Mouse (Mus musculus) retina, postnatal 1 day (tissue): ENCODE results near the gene Bend5.

Source experiments
- DNase-seq: peaks from one replicate; pipeline ENCODE4 v3.0.0-alpha.2; 2012

Gene Bend5

DNA sequence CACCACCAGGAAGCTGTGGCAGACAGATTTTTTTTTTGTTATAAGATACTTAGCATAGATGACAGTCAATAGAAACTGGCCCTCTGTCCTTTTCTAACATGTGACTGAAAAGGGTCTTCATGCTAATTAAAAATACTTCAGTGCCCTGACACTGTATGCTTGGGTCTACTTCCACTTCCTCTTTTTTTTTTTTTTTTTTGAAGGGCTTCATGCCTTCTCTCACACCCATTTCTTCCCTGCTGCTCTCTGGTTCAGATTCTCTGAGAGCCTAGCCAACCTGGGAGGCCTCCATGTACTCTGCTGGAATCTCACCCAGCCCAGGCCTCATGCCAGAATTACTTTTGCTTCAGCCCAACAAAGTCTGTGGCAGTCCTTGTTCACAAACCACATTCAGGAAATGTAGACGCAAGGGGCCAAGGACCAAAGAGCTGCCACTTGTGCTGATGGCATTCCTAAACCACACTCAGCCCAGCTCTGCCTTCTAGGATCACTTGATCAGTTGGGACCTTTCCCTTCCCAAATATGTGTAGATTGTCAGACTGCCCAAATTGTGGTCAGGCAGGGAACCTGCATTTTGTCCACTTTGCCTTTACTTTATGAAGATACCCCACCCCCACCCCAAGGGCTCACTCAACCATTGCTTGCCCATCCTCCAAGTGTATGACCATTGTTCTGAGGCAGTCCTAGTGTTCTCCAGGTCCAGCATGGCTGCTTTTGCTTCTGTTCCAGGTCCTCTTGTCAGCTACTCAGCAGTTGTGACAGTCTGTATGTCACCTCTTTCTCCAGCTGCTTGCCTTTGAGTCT is 27.8 kb downstream of the Bend5 start:
- no peak for DNase-seq

DNA sequence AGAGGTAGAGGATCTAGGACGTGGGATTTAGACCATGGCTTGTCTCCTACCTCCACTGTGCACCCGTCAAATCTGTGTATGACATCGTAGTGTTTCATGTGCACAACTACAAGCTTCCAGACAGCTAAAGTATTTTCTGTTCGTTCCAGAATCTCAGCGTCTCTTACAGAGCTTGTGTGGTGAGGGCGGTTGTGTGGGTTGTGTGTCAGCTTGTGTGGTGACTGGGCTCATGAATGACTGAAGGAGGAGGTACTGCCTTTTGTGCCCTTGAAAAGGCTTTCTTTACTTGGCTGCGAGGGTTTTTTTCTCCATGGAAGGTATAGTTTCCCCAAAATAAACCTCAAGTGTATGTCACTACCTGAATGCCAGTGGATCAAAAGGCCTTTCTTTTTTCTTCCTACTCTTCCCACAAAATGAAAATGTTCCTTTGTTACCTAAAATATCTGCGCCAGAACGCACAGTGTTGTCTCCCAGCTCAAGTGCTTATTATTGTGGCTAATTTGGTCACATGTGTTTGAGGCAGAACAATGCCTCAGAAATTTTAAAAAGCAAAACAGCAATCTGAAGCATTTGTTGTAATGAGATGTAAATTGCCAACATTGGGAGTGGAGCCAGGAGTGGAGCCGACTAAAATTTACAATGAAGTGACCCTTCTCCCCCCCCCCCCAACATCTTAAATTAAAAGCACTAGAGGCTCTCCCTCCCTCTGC is 29.3 kb downstream of the Bend5 start:
- peak; percentile 27 for DNase-seq

DNA sequence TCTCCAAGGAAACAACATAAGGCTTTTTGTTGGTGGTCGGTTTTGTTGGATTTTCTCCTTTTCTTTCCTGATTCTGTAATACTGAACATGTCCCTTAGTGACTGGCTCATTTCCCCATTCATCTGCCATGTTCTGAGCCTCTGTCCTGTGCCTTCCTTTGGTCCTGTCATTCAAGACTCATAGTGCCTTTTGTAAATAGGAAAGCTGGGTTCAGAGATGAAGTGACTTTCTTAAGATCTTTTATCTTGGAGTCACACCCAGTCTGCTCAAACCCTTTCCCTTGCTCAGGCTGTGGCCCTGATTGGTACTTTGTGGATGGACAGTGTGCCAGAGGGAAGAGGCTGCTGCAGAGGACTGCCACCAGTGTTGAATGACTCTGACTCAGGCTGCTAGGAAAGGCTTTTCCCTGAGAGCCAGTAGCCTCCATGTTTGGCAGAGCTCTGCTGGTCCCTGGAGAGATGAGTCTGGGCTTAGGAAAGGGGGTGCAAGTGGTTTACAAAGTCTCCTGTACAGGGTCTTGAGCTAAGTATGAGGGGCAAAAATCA is 29.9 kb downstream of the Bend5 start:
- no peak for DNase-seq

DNA sequence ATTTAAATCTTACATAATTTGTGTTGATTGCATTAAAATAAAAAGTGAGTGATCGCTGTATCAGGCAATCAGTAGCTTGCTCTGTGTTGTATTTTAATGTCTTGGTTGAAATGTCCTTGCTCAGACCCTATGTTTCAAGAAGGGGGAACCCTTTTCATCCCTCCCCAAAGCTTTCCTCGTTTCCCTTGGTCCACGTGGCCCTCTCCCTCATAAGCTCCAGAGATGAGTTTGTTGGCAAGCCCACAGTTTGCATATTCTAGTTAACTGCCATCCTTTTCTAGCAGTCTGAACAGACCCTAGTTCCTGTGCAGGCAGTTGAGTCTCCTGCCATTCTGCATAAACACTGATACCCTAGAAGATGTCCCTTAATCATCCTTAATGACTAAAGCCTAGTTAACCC is 33.1 kb downstream of the Bend5 start:
- no peak for DNase-seq

DNA sequence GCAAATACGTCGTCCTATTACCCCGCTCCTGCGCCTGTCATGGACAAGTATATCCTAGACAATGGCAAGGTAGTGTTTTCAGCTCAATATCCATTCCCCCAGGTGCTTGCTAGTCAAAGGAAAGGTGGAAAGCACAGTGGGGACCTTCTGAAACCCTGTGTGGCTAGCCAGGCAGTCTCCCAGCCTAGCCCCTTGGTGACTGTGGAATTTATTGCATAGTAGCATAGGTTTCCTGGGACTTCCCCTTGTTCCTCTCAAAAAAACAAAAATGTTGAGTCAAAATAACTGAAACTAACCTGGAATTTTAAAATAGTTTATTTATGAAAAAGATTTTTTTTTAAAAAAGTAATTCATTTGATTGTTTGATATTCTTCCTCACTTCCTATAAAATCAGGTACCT is 33.8 kb downstream of the Bend5 start:
- DNase-seq: no peak

DNA sequence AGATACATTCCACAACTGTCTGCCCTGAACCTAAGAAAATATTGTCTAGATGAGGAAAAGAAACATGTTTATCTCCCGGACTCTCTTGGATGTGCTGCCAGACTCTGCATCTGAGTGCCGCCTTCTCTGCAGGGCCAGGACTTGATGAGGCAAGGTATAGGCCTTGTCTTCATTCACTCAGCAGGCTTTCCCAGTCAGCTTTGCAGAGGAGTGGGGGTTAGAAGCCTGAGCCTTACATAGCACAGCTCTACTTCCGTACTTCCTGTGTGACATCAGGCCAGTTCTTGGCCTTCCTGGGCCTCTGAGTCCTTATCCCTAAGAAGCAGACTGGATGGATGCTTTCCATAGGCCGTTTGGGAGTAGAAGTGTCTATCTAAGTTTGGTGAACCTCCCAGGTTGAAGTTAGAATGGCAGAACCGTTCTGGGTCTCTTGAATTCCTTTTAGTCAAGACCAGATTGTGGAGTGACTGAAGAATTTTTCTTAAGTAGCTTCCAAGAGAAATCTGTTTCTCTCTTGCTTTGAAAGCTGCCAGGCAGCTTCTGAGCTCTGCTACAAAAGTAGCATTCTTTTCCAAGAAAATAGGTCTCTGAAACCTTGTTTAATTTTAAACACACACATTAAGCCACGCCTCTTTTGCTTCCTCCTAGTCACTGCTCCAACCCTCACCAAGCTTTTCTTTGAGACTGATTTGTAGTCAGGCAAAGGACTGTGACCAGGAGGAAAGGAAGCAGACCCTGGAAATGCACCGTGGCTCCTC is 34.8 kb downstream of the Bend5 start:
- no peak for DNase-seq

DNA sequence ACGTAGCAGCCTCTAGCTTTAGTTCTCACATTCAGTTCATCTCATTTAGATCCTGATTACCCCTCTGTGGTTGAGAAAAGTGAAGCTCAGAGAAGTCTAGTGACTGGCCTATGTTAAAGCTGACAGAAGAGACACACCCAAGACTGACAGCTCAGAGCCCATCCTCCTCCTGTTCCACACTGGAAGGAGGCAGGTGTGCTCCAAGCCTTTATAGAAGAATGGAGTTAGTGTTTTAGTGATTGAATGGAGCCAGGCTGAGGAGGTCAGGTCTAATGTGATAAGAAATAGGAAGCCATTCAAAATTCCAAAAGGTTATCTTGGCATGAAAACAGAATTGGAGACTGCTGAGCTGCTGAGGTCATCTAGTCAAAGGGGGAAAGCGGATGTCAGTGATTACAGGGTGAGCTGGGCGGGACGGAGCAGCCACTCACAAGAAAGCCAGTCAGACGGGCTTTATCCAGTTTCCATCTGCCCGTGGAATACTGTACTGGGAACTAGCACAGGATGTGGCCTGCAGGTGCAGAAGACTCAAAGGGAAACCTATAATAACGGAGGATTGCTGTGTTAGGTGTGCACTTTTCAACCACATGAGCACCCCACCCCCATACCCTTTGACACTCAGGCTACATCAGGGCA is 36.6 kb downstream of the Bend5 start:
- no peak for DNase-seq

DNA sequence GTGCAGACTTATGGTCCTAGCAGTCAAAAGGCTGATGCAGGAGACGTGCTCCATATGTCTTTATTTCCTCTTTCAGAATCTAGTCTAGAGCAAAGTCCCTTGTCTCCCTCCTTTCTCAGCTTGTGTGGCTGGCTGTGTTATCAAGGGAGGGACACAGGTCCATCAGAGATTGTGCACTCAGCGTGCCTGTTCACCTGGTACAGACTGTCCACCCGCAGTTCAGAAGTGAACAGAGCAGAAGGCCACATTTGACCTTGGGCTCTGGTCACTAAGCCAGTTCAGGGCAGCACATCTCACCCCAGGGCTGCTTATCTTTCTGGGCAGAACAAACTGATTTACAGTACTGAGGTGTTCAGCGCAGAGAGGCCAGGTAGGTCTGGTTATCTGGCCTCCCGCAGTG is 37.4 kb downstream of the Bend5 start:
- DNase-seq: no peak

DNA sequence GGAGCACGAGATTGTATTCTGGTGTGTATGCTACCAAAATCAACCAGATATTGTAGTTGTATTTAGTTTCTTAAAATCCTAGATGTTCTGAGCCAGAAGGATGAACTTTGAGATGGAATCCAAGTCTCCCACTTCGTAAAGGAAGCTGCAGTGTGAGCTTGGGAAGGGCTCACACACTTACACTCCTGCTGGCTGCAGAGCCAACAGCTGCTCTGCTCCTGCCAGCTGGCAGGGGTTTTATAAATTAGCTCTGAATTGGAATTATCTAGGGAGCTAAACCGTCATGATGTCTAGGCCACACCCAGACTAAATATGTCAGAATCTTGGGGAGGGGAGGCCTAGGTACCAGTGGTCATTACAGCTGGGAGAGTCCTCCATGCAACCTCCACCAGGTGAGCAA is 38.5 kb downstream of the Bend5 start:
- no peak for DNase-seq

DNA sequence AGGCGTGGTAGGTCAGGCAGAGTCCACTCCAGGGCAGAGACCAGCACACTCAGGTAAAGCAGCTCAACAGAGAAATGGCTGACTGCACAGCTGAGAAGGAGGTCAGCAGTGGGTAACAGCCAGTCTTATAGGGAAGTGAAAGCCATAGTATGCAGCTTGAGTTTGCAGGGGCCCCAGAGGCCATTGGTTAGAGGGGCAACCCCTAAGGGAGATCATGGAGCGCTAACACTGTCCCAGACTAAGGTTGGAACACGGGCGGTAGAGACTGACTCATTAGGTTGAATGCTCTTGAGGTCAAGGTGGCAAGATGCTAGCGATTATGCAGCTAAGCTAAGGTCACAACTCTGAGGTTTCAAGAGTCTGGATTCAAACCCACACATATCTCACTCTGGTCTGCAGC is 40.8 kb downstream of the Bend5 start:
- no peak for DNase-seq

DNA sequence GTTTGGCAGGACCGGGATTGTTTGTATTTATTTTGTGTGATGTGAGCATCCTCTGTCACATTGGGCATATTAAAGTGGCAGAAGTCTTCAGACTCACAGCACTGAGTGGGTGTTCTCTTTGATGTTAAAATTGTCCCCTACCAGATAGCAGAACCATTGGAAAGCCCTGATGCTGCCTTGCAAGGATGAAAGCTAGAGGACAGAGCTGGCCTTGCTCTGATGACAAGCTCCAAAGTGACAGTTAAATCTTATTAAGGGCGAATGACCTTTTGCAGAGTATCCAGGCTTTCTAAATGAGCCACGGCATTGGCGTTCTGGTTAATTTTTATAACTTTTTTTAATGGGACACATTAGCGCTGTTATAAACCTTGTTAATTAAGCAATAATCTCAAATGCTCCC is 42.8 kb downstream of the Bend5 start:
- DNase-seq: no peak

DNA sequence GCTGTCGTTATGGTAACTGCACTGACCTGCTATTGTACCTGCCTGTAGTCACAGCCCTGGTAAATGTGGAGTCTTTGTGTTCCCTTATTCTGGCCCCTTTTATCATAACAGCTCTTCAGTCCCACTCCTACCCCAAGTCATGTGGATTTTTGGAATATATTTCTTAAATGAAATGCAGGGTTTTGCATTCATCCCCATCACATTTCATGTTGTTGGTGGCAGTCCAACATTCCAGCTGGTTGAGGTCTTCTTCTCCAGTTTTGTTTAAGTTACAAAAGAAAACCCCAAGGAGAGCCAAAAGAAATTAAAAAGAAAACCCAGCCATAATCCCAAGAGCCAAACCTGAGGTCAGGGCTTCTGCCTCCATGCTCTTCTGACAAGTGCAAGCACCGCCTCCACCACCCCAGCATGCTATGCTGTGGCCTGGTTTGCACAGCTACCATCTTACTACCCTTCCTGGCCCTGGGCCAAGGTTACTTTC is 52.5 kb downstream of the Bend5 start:
- DNase-seq: no peak

DNA sequence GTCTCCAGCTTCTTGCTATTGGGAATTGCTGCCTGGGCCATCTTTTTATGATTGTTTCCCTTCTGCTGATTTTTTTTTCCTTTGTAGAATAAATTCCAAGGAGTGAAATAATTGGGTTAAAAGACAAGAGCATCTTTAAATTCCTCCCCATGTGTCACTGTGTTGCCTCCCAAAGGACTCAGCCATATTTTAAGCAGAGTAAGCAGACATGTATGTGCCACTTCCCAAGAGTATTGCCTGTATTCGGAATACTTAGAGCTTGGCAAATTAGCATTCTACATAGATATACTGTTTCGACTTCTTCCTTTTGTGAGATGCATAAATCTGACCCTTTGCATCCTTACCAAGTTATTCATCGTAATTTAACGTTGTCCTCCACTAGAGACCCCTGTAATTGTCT is 53.0 kb downstream of the Bend5 start:
- DNase-seq: no peak

DNA sequence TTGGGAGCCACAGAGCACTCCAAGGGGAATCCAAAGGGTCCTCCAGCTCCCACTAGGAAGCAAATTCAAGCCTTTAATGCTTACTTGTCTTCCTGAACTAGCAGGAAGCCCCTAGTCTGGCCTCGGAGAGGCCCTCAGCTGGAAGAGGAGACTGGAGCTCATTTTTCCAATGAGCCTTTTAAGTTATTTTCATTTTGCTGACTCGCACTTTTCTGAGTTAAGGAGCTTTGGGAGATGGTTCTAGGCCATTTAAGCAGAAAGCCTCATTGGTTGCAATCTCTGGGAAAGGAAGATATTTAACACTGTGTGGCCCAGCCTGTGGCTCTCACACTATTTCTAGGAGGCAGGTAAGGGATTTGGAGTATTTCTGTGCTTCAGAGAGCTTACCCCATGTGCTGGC is 55.0 kb downstream of the Bend5 start:
- no peak for DNase-seq

DNA sequence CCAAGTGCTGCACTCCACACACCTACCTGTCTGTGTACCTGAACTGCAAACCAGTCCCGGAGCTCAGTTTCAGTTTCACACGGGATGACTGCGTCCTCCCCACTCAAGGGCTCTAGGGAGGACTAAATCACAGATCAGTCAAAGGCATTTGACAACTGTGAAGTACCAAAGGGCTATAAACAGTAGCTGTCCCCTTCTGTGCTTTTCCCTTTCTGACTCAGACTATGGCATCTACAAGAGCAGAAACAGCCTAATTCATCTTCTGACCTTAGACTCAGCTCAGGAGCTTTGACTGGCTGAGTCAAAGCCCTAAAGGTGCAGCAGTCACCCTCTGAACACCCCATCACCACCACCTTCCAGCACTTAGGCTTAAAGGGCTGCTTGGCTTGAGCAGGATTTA is 56.9 kb downstream of the Bend5 start:
- no peak for DNase-seq

DNA sequence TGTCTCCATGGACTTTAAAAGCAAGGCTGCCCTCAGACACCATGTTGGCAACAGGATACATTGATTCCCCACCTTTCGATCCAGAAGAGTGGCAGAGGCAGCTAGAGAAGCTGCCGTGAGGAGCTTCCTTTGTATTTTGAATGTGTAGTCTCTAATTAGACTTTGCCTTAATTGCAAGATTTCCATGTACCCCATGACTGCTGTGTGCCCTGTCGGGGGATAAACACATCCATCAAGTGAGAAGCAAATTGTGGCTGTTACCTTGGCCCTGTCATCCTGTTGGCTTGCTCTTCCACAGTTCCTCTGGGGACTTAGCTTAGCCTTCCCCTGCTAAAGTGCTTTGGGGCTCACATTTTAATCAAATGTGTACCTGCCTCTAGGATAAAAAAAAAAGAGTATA is 57.7 kb downstream of the Bend5 start:
- no peak for DNase-seq

DNA sequence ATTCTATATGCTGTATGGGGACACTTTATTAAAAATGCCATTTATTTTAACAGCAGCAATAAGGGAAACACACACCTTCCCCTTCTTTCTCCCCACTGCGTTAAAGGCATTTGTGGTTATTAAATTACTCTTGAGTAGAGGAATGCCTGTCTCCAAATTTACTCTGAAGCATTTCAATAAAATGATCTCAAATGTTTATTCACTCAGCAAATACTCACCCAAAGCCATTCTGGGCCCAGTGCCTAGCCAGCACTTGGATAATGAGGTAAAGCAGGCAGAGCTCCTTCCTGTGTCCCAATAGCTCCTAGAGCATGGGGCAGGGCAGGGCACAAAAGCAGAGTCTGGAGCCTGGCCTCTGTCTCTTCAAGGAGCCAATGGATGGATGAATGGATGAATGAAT is 58.2 kb downstream of the Bend5 start:
- DNase-seq: no peak

DNA sequence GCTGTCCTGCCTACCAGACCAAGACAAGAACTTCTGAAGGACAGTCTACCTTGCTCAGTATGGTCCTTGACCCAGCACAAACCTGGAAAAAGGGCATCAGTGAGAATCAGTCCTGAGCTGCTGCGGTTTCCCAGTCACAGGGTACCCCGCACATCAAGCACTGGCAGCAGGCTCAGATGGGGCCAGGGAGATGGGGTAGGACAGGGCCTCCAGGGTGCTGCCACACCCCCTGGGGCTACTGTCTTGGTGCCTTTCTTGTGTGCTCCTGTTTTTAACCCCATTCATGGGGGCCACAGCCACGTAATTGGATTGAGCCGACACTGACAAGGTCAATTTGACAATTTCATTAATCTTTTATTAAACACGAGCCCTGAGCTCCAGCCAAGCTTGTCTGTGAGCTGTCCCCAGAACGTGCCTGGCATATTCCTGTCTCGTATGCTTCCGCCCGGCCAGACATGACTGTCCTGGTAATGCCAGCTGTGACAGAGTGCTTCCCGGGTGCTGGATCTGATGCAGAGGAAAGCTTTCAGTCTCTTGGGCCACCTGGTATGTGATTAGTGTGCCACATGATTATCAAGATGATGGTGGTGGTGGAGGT is 60.7 kb downstream of the Bend5 start:
- peak; percentile 53 for DNase-seq

DNA sequence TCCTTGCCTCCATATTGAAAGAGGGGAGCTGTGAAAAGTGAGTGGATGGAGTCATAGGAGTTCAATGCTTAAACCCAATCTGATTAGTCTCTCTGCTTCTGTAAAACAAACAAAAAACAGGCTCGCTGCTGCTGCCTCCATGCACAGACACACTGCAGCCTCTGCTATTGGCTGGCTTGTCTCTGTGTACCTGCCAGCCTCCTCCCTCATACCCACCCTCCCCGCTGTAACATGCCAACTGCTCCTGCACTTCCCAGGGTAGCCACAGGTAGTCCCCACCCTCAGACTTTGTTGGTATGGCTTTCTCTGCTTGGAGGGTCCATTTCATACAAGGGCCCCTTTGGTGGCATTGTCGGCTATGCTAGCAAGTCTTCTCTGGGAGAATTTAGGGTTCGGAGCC is 62.7 kb downstream of the Bend5 start:
- no peak for DNase-seq

DNA sequence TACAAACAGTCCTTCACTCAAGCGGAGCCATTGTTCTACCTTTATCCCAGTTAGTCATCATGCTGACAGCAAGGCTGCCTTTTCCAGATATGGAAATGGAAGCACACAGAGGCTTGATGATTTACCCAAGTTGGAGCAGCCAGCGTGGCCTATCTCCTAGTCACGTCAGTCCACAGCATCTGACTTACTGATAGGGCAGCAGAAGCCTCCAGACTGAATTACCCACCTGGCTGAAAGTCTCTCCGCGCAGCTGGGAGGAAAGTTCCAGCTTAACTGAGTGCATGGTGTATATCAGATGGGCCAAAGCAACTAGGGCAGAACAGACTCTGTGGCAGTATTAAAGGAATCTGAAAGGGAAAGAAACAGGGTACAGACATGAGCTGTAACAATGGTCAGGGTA is 68.7 kb downstream of the Bend5 start:
- DNase-seq: no peak

DNA sequence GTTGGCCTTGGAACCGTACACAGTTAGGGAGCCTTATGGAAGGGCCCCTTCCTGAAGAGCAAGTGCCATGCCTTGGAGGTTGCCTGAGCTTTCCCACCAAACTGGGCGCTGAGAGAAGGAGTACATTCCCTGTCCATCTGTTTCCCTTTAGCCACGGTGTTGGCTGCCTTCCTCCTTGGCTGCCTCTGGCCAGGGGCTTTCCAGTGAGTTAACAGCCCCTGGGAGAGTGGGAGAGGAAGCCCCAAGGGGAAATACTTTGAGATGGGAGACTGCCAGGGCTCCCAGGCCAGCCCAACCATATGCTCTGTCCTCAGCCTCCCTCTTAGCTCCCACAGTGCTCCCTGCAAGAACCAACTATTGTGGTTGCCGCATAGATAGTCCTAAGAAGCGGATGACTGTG is 70.4 kb downstream of the Bend5 start:
- no peak for DNase-seq

DNA sequence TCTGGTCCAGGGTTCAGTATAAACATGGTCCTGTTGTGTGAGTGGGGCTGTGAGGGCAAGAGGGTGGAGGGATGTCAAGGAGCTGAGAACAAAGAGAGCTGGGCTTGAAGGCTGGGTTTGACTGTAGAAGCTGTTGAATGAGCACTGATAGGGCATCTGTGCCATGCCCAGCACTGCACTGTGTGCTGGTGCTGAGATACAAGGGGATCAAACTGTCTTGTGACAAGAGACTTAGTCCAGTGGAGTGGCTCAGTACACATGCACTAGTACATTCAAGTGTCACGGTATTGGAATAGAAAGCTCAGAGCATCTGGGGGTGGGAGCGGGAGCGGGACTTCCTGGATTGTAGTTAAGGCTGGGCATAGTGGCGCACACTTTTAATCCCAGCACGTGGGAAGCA is 71.4 kb downstream of the Bend5 start:
- no peak for DNase-seq
